Mouse (Mus musculus) gastrocnemius, postnatal 10 days (tissue): Measurements from ENCODE around the gene Col15a1. TPM values are rescaled to one million over a fixed set of nuclear protein-coding genes. Genes with fewer than 3 reads are reported as not detected.

Source experiments
- DNase-seq: peaks from one replicate; pipeline ENCODE4 v3.0.0; 2021; ENCODE audit warnings: mixed read lengths
- total RNA-seq, 2 experiments: library from RNA; stranded (reverse); gene quantifications; 2 replicates each; pipeline ENCODE4 v1.2.3; 2021

Col15a1 gene
- total RNA-seq, 2 experiments from 2014 or later, result 332 to 359 TPM

GRCm38 (mm10) chr4:47230498-47230897 lies 22.5 kb downstream of the Col15a1 start:
- DNase-seq, result no peak

- DNase-seq, result no peak
Observed at GRCm38 (mm10) chr4:47231322-47231721, 23.4 kb downstream of the Col15a1 start.

GRCm38 (mm10) chr4:47233192-47233835 lies 25.4 kb downstream of the Col15a1 start:
- DNase-seq, result peak; percentile 50

GRCm38 (mm10) chr4:47234667-47235267 lies 26.8 kb downstream of the Col15a1 start:
- peak; percentile 92 for DNase-seq

GRCm38 (mm10) chr4:47235312-47235711 lies 27.4 kb downstream of the Col15a1 start:
- no peak for DNase-seq

- DNase-seq, result no peak
Observed at GRCm38 (mm10) chr4:47236104-47236503, 28.1 kb downstream of the Col15a1 start.

- DNase-seq, result peak; percentile 79
Observed at GRCm38 (mm10) chr4:47237220-47237619, 29.3 kb downstream of the Col15a1 start.

GRCm38 (mm10) chr4:47239114-47239513 lies 31.2 kb downstream of the Col15a1 start:
- DNase-seq, result no peak

GRCm38 (mm10) chr4:47240901-47241300 lies 32.9 kb downstream of the Col15a1 start:
- DNase-seq, result no peak

GRCm38 (mm10) chr4:47242127-47242526 lies 34.2 kb downstream of the Col15a1 start:
- DNase-seq, result no peak

GRCm38 (mm10) chr4:47244651-47245050 lies 36.7 kb downstream of the Col15a1 start:
- no peak for DNase-seq

- DNase-seq, result no peak
Observed at GRCm38 (mm10) chr4:47245621-47246020, 37.7 kb downstream of the Col15a1 start.

- no peak for DNase-seq
Observed at GRCm38 (mm10) chr4:47246811-47247210, 38.9 kb downstream of the Col15a1 start.

- no peak for DNase-seq
Observed at GRCm38 (mm10) chr4:47247574-47247973, 39.6 kb downstream of the Col15a1 start.

GRCm38 (mm10) chr4:47249193-47249592 lies 41.2 kb downstream of the Col15a1 start:
- DNase-seq, result no peak

GRCm38 (mm10) chr4:47251069-47251468 lies 43.1 kb downstream of the Col15a1 start:
- DNase-seq, result peak; percentile 82

GRCm38 (mm10) chr4:47251693-47252435 lies 43.9 kb downstream of the Col15a1 start:
- no peak for DNase-seq

GRCm38 (mm10) chr4:47252627-47253026 lies 44.7 kb downstream of the Col15a1 start:
- DNase-seq, result no peak

- peak; percentile 84 for DNase-seq
Observed at GRCm38 (mm10) chr4:47255641-47256040, 47.7 kb downstream of the Col15a1 start.

GRCm38 (mm10) chr4:47258201-47258600 lies 50.2 kb downstream of the Col15a1 start:
- DNase-seq, result no peak

- DNase-seq, result no peak
Observed at GRCm38 (mm10) chr4:47261049-47261448, 53.1 kb downstream of the Col15a1 start.

GRCm38 (mm10) chr4:47261919-47262318 lies 54.0 kb downstream of the Col15a1 start:
- DNase-seq, result no peak

GRCm38 (mm10) chr4:47265555-47265954 lies 57.6 kb downstream of the Col15a1 start:
- DNase-seq, result no peak
